Mouse (Mus musculus) liver, adult 2 months (tissue): ENCODE measurements around the gene R3hdm2.

Experiments
- CTCF ChIP-seq: fragments of 200-500 bp; IDR thresholded peaks from 2 replicates; pipeline ENCODE4 v1.5.1; 2011; ENCODE audit warnings: low read depth, low read length, control low read depth
- POLR2A ChIP-seq: fragments of 200-500 bp; IDR thresholded peaks from 2 replicates; pipeline ENCODE4 v1.6.1; 2011; ENCODE audit warnings: low read length, control low read depth; ENCODE audit not compliant: insufficient read depth; ENCODE audit errors: extremely low read depth

- TF ChIP-seq CTCF (peak; percentile 100), POLR2A (no peak)
These were observed 132.7 kb downstream of the R3hdm2 start for GRCm38 (mm10) chr10:127512813-127513212.
